Mouse (Mus musculus) embryonic facial prominence, embryonic 11.5 days (tissue): ENCODE results near the gene Ccdc83. TPM values are rescaled to one million over a fixed set of nuclear protein-coding genes. Genes with fewer than 3 reads are reported as not detected.

Source experiments
- ATAC-seq: fragments of 200-750 bp; cut with Nextera tagmentation; replicated peaks from 2 replicates; pipeline ENCODE4 v1.8.0; 2017; ENCODE audit warnings: low read depth; ENCODE audit not compliant: insufficient number of reproducible peaks, low FRiP score, low TSS enrichment
- DNase-seq: peaks from one replicate; pipeline ENCODE4 v3.0.0-alpha.2; 2015; ENCODE audit warnings: low spot score
- H3K27ac ChIP-seq: fragments of 300-500 bp; sonication (generic); replicated peaks from 2 replicates; pipeline ENCODE4 v1.5.1; 2014; ENCODE audit warnings: mild to moderate bottlenecking, low read depth, low read length, control low read depth
- H3K27me3 ChIP-seq: fragments of 300-500 bp; sonication (generic); 2 replicates; pipeline ENCODE4 v1.6.1; 2014; ENCODE audit warnings: mild to moderate bottlenecking, low read length, moderate library complexity, mixed read lengths; ENCODE audit not compliant: control insufficient read depth, insufficient read depth
- H3K36me3 ChIP-seq: fragments of 300-500 bp; sonication (generic); replicated peaks from 2 replicates; pipeline ENCODE4 v1.6.1; 2014; ENCODE audit warnings: low read depth, mild to moderate bottlenecking, low read length, moderate library complexity, mixed read lengths; ENCODE audit not compliant: control insufficient read depth, insufficient read depth
- H3K4me1 ChIP-seq: fragments of 300-500 bp; sonication (generic); 2 replicates; pipeline ENCODE4 v1.6.1; 2014; ENCODE audit warnings: low read length, mixed read lengths; ENCODE audit not compliant: control insufficient read depth, insufficient read depth
- H3K4me2 ChIP-seq: fragments of 300-500 bp; sonication (generic); 2 replicates; pipeline ENCODE4 v1.6.1; 2014; ENCODE audit warnings: low read depth, mild to moderate bottlenecking, control low read depth, low read length, moderate library complexity
- H3K4me3 ChIP-seq: fragments of 300-500 bp; sonication (generic); 2 replicates; pipeline ENCODE4 v1.5.1; 2014; ENCODE audit warnings: low read depth, low read length, control low read depth
- H3K9ac ChIP-seq: fragments of 300-500 bp; sonication (generic); replicated peaks from 2 replicates; pipeline ENCODE4 v1.6.1; 2014; ENCODE audit warnings: mild to moderate bottlenecking, control low read depth, low read length
- H3K9me3 ChIP-seq: fragments of 300-500 bp; sonication (generic); replicated peaks from 2 replicates; pipeline ENCODE4 v1.6.1; 2016; ENCODE audit warnings: mild to moderate bottlenecking, low read length, inconsistent platforms, mixed read lengths; ENCODE audit not compliant: control insufficient read depth
- WGBS: fragments of 180-500 bp; shearing (Covaris S2); extraction: QIAGEN DNeasy Blood & Tissue Kit; methylation state at CpG from one replicate; pipeline ENCODE4 v1.1.7; 2014; 5-methylcytosine and 5-hydroxymethylcytosine counted together
- polyA plus RNA-seq: library from polyadenylated mRNA; unstranded; fragments of >200 nt; fragmentation: Nextera tagmentation; extraction: Ambion mirVana; gene quantifications from 2 replicates; pipeline ENCODE4 v1.2.1, GENCODE M21; 2014

Ccdc83 gene
- not detected in 2 replicates for polyA plus RNA-seq

- H3K4me1 ChIP-seq: no peaks in the 10 kb centered on the region
- ATAC-seq (peak; percentile 84), DNase-seq (peak; percentile 88)
- H3K36me3 ChIP-seq: no peaks in the 10 kb centered on the region
- H3K4me2 ChIP-seq: peak within 1 kb of the TSS; percentile 53
- H3K4me3 ChIP-seq: 0 out of 2 replicates have a peak within 1 kb of the TSS, but pooled peaks have one; percentile 14
- peak within 1 kb of the TSS; percentile 34 for H3K9ac ChIP-seq
- H3K27me3 ChIP-seq: no peaks in the 10 kb centered on the region
- H3K9me3 ChIP-seq: no peaks in the 10 kb centered on the region
- 6% methylated on average over 28 of the region's 28 CpGs for WGBS
- no peak within 1 kb of the TSS for H3K27ac ChIP-seq
These were observed at the start of gene Ccdc83 for GRCm38 (mm10) chr7:90265289-90265970. Gene Ccdc83 (minus strand): TSS chr7:90265777.

GRCm38 (mm10) chr7:90313421-90313820, 47.8 kb upstream of the Ccdc83 start:
- Histone ChIP-seq H3K4me2 (no peak overlapping the region), H3K4me3 (no peak overlapping the region), H3K36me3 (no peaks in the 10 kb centered on the region), H3K27ac (no peak overlapping the region), H3K4me1 (no peaks in the 10 kb centered on the region), H3K9ac (no peak overlapping the region), H3K27me3 (no peaks in the 10 kb centered on the region), H3K9me3 (no peaks in the 10 kb centered on the region)
- no peak for DNase-seq
- 56% methylated on average over 3 of the region's 3 CpGs for WGBS
- ATAC-seq: no peak

GRCm38 (mm10) chr7:90312151-90312883, 46.7 kb upstream of the Ccdc83 start:
- Histone ChIP-seq H3K27me3 (no peaks in the 10 kb centered on the region), H3K36me3 (no peaks in the 10 kb centered on the region), H3K4me2 (no peak overlapping the region), H3K4me1 (no peaks in the 10 kb centered on the region), H3K9me3 (no peaks in the 10 kb centered on the region), H3K4me3 (no peak overlapping the region), H3K9ac (no peak overlapping the region), H3K27ac (no peak overlapping the region)
- ATAC-seq: no peak
- DNase-seq: no peak
- whole genome bisulfite sequencing: 66% methylated on average over 7 of the region's 7 CpGs

- 78% methylated on average over 6 of the region's 6 CpGs for WGBS
- DNase-seq (no peak), ATAC-seq (no peak)
- Histone ChIP-seq H3K9ac (no peak overlapping the region), H3K9me3 (no peaks in the 10 kb centered on the region), H3K36me3 (no peaks in the 10 kb centered on the region), H3K4me3 (no peak overlapping the region), H3K27ac (no peak overlapping the region), H3K27me3 (no peaks in the 10 kb centered on the region), H3K4me1 (no peaks in the 10 kb centered on the region), H3K4me2 (no peak overlapping the region)
These were observed 42.4 kb upstream of the Ccdc83 start for GRCm38 (mm10) chr7:90308003-90308402.

GRCm38 (mm10) chr7:90306968-90307367, 41.4 kb upstream of the Ccdc83 start:
- no peak overlapping the region for H3K9ac ChIP-seq
- no peak overlapping the region for H3K4me3 ChIP-seq
- WGBS: 97% methylated on average over 1 of the region's 1 CpGs
- no peaks in the 10 kb centered on the region for H3K36me3 ChIP-seq
- no peaks in the 10 kb centered on the region for H3K9me3 ChIP-seq
- H3K4me2 ChIP-seq: no peak overlapping the region
- no peak for ATAC-seq
- H3K4me1 ChIP-seq: no peaks in the 10 kb centered on the region
- no peak for DNase-seq
- H3K27ac ChIP-seq: no peak overlapping the region
- no peaks in the 10 kb centered on the region for H3K27me3 ChIP-seq

- H3K9me3 ChIP-seq: no peaks in the 10 kb centered on the region
- ATAC-seq (0 out of 2 replicates have a peak, but pooled peaks have one; percentile 24), DNase-seq (peak; percentile 36)
- no peaks in the 10 kb centered on the region for H3K27me3 ChIP-seq
- no peak overlapping the region for H3K4me3 ChIP-seq
- WGBS: 14% methylated on average over 3 of the region's 3 CpGs
- no peak overlapping the region for H3K4me2 ChIP-seq
- no peak overlapping the region for H3K9ac ChIP-seq
- H3K4me1 ChIP-seq: no peaks in the 10 kb centered on the region
- no peaks in the 10 kb centered on the region for H3K36me3 ChIP-seq
- no peak overlapping the region for H3K27ac ChIP-seq
These were observed 40.5 kb upstream of the Ccdc83 start for GRCm38 (mm10) chr7:90306079-90306478.

- Histone ChIP-seq H3K9me3 (no peaks in the 10 kb centered on the region), H3K27me3 (no peaks in the 10 kb centered on the region), H3K36me3 (no peaks in the 10 kb centered on the region), H3K4me2 (peak overlapping the region; percentile 94), H3K9ac (peak overlapping the region; percentile 62), H3K27ac (no peak overlapping the region), H3K4me3 (peak overlapping the region; percentile 51), H3K4me1 (no peaks in the 10 kb centered on the region)
- WGBS: 3% methylated on average over 26 of the region's 27 CpGs
- ATAC-seq (0 out of 2 replicates have a peak, but pooled peaks have one; percentile 47), DNase-seq (peak; percentile 42)
These were observed 37.3 kb upstream of the Ccdc83 start for GRCm38 (mm10) chr7:90302647-90303552.
